Mouse (Mus musculus) lung, adult 2 months (tissue): Measurements from ENCODE around the gene Grik1.

Source experiments
- CTCF ChIP-seq: fragments of 200-500 bp; IDR thresholded peaks from 2 replicates; pipeline ENCODE4 v1.5.1; 2011; ENCODE audit warnings: mild to moderate bottlenecking, low read length, control low read depth; ENCODE audit not compliant: insufficient read depth
- POLR2A ChIP-seq: fragments of 200-500 bp; IDR thresholded peaks from 2 replicates; pipeline ENCODE4 v1.6.1; 2011; ENCODE audit warnings: low read depth, mild to moderate bottlenecking, control low read depth, low read length, borderline replicate concordance; ENCODE audit errors: extremely low read depth

- TF ChIP-seq POLR2A = no peak
- TF ChIP-seq CTCF = no peak
Observed at GRCm38 (mm10) chr16:88294209-88294608, 4.1 kb upstream of the Grik1 start.
